Mouse (Mus musculus) frontal cortex, postnatal 25 days (tissue): ENCODE data around the gene Acvrl1.

Source experiments
- DNase-seq, 2 experiments: peaks; one replicate each; pipeline ENCODE4 v3.0.0; 2022; ENCODE audit warnings: low spot score in 2 of 2

Acvrl1 gene

DNA sequence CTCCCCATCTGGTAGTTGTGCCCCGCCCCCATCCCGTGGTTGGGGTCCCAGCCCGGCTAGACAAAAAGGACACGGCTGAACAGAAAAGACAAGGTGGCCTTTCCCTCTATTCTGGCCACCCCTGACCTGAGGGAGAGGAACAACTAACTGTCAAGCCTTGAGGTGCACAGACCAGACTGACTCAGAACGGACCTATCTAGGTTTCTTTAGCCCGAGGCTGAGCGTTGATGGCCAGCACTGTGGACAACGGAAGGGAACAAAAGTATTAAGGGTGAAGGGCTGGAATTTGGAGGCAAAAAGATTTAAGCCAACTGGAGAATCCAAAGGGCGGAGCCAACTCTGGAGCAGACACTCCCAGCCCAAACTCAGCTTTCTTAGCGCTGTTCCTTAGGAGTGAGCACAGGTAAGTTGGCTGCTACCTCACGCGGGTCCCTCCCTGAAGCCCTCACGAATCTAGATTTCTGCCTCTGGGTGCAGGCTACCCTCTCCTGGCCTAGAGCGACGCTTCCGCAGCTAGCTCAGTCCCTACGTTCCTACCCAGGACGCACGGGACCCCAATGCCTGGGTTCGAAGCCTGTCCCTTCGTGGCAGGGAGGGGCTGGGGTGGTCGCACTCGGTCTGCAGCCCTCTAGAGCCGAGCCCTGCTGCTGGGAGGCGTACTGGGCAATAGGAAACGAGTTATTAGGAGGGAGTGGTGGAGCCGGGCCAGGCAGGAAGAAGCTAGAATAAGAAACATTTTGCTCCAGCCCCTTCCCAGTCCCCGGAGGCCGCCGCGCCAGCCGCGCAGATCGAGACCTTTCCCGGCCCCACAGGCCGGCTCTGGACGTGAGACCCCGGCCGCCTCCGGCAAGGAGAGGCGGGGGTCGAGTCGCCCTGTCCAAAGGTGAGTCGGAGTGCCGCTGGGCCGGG, at the start of gene Acvrl1:
TSS of gene Acvrl1 (plus strand) at position 342 of the 909 bp plus-strand sequence.
- no peak for DNase-seq

DNA sequence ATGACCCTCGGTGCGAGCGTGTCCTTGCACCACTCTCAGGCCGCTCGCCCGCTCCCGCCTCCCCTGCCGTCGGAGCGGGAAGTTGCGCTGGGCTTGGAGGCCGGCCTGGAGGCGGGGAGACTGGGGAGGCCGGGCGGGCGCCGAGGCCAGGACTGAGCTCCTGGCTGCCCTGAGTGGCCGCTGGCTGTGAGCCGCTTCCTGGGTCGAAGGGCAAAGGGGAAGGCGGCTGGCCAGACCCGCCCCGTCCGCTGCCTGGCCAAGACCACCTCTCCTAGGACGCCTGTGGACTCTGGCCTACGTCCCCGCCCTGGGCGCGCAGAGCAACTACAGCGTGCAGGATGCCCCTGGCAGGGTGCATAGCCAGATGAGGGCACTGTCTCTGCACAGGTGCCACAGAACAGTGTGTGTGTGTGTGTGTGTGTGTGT, 49.6 kb upstream of the Acvrl1 start:
- peak; percentile 40 to 50 for DNase-seq

DNA sequence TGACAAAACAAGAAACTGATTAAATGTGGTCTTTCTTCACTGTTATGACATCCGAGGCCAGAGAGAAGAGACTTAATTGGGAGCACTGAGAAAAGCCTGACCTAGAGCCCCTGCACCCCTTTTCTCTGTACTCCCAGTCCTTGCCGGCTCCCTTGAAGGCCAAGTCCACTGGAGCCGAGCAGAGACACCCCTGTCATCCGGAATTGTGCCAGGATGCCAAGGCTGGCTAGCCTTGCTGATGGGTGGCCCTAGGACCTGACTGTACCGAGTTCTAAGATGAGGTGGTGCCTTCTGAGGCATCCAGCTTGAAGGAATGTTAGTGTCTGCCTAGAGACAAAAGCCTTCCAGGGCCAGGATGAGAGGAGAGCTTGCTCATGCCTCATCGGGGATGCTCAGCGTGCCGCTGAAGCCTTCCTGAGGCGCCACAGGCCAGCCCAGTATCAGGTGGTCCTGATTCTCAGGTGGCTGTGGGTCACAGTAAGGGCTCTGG, 48.2 kb upstream of the Acvrl1 start:
- DNase-seq, result no peak

- no peak for DNase-seq
Observed at GRCm38 (mm10) chr15:101081035-101081548, 47.2 kb upstream of the Acvrl1 start.

GRCm38 (mm10) chr15:101082236-101082635, 46.1 kb upstream of the Acvrl1 start:
- no peak for DNase-seq

DNA sequence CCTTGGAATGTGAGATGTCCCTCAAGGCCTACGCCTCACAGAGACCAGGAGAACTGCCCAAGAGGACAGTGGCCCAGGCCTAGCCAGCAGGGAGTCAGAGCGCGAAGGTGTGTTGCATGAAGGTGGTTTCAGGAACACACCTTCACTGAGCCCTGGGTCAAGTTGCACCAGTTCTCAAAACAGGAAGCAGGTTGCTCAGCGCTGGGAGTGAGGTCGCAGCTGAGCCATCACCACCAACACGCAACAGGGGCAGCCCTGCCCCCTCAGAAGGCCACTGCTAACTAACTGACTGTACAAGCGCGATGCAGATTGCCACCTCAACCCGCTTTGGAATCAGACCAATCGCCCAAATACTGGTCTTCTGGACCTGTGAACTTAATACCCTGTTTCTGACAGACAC, 43.8 kb upstream of the Acvrl1 start:
- no peak for DNase-seq

DNA sequence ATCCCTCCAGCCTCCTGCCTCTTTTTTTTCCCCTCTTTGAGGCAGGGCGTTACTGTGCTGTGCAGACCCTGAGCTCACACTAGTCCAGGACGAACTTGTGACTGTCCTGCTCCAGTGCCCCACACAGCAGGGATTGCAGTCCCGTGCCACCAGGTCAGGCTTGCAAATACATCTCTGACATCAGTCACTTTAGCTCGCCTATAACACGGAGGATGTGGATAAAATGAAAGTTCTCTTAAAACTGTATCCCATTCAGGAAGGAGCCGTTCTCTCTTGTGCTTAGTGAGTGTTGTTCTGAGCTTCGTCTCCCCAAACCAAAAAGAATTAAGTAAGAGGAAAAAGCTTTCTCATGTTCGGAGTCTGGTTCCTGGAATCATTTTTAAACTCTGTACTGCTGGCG, 41.9 kb upstream of the Acvrl1 start:
- DNase-seq, result no peak

DNA sequence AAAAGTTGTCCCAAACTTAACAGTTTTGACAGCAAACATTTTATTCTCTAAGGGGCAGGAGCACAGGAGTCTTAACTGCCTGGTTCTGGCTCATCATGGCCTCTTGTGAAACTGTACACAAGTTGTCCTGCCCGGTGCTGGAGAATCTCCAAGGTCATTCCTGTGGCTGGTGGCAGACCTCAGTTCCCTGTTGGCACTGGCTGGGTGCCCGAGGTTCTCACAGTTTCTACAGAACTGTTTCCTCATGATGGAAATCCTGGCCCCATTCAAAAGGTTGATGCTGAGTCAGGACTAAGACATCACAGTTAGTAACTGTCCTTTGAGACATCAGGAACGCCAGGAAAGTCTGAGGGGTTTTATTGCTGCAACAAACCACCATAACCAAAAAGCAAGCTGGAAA, 41.4 kb upstream of the Acvrl1 start:
- no peak for DNase-seq

DNA sequence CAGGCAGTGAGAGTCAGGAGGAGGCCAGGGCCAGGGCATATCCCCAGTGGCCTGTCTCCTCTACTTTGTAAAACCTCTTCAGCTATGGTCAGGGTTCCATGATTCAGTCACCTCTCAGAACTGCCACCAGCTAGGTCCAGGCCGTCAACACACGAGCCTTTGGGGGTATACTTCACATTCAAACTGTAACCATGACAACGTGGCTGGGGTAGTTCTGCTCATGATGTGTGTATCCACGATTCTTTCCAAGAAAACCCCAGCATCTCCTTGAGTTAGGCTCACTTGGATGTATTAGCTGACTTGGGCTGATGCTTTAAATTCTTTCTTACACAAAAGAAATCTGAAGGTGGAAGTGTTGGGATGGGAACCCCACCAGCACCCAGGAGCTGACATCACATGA, 40.0 kb upstream of the Acvrl1 start:
- no peak for DNase-seq

GRCm38 (mm10) chr15:101091551-101091950, 36.8 kb upstream of the Acvrl1 start:
- DNase-seq, result no peak

DNA sequence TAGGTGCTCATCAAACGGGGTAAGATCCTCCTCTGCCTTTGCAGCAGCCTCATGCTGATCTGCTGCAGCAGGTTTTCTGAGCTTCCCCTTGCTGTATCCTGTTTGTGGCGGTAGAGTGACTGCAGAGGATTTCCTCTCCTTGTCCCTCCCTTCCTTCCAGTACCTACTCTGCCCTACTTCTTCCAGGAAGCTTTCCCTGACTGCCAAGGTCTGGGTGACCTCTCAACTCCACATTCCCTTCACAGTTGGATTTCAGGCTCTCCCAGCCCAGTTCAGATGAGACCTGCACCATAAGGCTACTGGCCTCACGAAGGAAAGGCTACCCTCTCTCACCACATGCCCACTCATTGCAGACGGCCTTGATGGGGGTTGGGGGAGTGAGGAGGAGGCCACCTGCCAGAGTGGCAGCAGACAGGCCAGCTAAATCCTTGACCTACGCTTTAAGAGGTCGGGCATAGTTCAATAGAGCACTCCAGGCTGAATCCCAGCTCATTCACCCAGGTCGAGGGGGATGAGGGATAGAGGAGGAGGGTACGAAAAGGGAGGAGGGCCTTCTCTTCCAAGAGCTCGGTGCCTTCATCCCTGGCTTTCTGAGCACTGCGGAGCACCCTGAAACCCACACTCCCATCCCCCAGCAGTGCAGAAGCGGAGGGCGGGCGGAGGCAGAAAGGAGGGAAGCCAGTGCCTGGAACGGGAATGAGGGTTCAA, 36.0 kb upstream of the Acvrl1 start:
- no peak for DNase-seq

- no peak for DNase-seq
Observed at GRCm38 (mm10) chr15:101092829-101093648, 35.3 kb upstream of the Acvrl1 start.

GRCm38 (mm10) chr15:101093988-101094387, 34.3 kb upstream of the Acvrl1 start:
- no peak for DNase-seq

GRCm38 (mm10) chr15:101094979-101095378, 33.3 kb upstream of the Acvrl1 start:
- DNase-seq, result no peak

DNA sequence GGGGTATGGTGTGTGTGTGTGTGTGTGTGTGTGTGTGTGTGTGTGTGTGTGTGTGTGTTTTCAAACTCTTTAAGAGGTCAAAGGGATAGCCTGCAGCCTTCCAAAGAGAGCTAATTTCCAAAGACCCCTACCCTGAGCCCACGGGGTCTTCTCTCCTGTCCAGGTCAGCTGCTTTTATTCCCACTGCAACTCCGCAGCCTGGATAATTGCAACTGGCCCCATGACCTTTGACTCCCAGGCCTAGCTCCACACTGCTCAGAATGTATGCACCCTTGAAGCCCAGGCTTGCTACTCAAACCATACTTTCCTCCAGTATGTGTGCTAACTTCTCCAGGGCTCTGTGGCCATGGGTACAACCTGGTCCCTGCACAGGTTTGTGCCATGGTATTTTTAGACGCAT, 32.9 kb upstream of the Acvrl1 start:
- DNase-seq, result no peak

GRCm38 (mm10) chr15:101097985-101098651, 30.2 kb upstream of the Acvrl1 start:
- no peak for DNase-seq

DNA sequence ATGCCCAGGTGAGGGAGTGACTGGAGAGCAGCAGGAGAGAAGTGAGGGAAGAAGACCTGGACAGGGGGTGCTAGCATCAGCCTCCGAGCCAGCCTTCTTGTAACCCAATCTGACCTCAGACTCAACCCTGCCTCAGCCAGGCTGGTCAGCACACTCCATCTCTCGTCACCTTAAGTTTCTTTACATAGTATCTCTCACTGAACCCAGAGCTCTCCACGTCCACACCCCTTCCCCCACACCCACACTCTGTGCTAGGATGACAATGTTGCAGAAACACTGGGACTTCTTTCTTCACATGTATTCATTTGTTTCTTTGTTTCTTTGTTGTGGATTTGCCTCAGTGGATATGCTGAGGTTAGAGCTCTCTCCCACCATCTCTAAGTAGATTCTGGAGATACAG, 27.3 kb upstream of the Acvrl1 start:
- no peak for DNase-seq

DNA sequence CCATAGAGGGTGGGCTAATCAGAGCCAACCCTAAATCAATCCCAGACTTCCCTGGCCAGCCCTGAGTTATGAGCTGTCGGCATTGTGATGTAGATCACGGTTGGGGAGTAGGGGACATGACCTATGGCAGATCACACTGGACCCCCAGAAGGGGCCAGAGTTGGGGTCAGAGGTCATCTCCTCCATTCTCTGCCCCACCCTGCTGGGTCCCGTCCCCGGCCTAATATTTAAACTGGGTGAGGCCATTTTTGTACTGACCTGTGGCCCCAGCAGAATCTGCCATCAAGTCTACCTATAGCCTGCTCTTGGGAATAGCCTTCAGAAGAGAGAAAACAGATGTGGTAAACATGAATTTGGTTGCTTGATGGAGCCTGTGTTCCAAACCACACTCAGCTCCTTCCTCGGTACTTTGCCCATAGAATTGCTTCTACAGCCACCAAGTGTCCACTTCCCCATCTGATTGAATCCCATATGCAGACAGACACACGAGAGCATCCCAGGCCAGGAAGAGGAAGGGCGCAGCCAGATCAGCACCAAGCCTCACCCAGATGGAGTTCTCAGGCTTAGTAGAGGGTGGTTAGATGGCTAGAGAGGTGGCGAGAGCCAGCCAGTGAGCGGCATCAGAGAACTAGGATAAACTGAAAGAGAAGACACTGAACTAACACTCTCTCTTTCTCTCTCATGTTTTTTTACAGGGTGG, 24.6 kb upstream of the Acvrl1 start:
- DNase-seq, result no peak

DNA sequence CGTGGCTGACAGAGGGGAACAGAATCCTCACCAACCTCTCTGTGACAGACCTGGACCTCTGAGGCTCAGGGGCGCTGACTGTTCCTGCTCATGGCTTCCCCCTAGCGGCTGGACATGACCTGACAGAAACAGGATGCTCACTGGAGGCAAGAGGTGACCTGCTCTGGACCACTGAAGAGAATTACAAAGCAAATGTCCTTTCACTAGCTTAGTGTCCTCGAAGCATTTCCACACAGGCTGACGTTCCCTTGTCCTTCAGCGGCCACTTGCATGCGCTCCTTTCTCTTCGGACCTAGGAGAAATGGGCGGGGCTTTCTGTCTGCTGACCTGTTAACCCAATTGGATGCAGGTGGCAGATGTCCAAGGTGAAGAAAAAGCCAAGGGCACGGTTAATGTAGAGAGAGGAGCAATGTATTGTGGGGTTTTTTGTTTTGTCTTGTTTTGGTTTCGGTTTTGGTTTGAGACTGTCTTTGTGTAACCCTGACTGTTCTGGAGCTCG, 22.8 kb upstream of the Acvrl1 start:
- DNase-seq, result peak; percentile 48 to 67

- DNase-seq, result no peak
Observed at GRCm38 (mm10) chr15:101106011-101106410, 22.3 kb upstream of the Acvrl1 start.
